Mouse (Mus musculus) liver, embryonic 14.5 days (tissue): ENCODE measurements around the gene Slc6a15.

Experiments used
- CTCF ChIP-seq: IDR thresholded peaks from 2 replicates; pipeline ENCODE4 v1.5.1; 2016; ENCODE audit warnings: antibody characterized with exemption, low read depth, control low read depth
- EP300 ChIP-seq: IDR thresholded peaks from 2 replicates; pipeline ENCODE4 v1.6.1; 2016; ENCODE audit warnings: antibody characterized with exemption, low read depth

DNA sequence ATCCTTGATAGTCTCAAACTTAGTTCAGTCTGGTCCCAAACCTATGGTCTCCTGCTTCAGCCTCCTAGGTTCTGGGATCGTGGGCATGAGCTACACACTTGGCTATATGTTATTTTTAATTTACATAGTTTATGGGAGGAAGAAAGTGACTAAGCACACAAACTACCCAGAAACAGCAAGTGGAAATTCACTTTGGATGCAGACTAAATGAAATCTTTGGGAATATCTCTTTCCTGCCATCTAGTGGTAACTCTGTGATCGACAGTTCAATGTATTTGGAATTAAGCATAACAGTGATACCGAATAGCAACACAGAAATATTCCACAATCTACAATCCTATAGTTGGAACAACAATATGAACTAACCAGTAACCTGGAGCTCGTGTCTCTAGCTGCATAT, 34.6 kb downstream of the Slc6a15 start:
- TF ChIP-seq CTCF (peak; percentile 25; the same call in 1 of the 2 replicates), EP300 (no peak)
